Mouse (Mus musculus): Measurements from ENCODE around the gene Cdk9. TPM values are rescaled to one million over a fixed set of nuclear protein-coding genes. Genes with fewer than 3 reads are reported as not detected.
A peak's percentile ranks its signal among the peaks of the same experiment; 100 is the strongest.

Gene Cdk9
- polyA plus RNA-seq (2012; rRNA removed) = 53.9 and 60.7 TPM in 2 replicates
- 36.5 and 42.0 TPM in 2 replicates for polyA plus RNA-seq (2014; fragmentation: Nextera tagmentation; extraction: Ambion mirVana)

- ATAC-seq (ENCODE audit: insufficient read depth) (peak; percentile 81), DNase-seq (ENCODE audit: low read depth in 3 of 3, low spot score in 3 of 3) (peak; percentile 73 to 80 (median 73))
- peak within 1 kb of the TSS; percentile 93 for H3K4me2 ChIP-seq (ENCODE audit: low read depth)
- H3K4me1 ChIP-seq (replicated peaks; ENCODE audit: control insufficient read depth in 2 of 2, insufficient read depth in 2 of 2, low read length in 1 of 2) = peaks cover 12 to 23% of the 10 kb centered on the region in 2 experiments
- peak within 1 kb of the TSS; percentile 57 for H3K27ac ChIP-seq
- peaks cover 26% of the 10 kb centered on the region for H3K36me3 ChIP-seq (replicated peaks; ENCODE audit: control insufficient read depth, insufficient read depth, low read depth)
- H3K27me3 ChIP-seq (ENCODE audit: control insufficient read depth, insufficient read depth, low read length) = no peaks in the 10 kb centered on the region
- TF ChIP-seq CTCF (IDR thresholded peaks at IDR 0.05; ENCODE audit: low read depth) (peak; percentile 100), EP300 (IDR thresholded peaks at IDR 0.05; ENCODE audit: low read depth) (no peak)
- H3K9me3 ChIP-seq (ENCODE audit: control insufficient read depth, low read length) = no peaks in the 10 kb centered on the region
- H3K4me3 ChIP-seq (ENCODE audit: insufficient read depth in 1 of 2, low read depth in 2 of 2, low read length in 2 of 2) = peak within 1 kb of the TSS; percentile 83 to 85
- H3K9ac ChIP-seq (replicated peaks) = peak within 1 kb of the TSS; percentile 83
- WGBS (ENCODE audit: insufficient replicate concordance) = under 1% methylated on average over 47 of the region's 79 CpGs
Measured at GRCm38 (mm10) chr2:32712934-32713817, at the start of gene Cdk9. Cdk9 (minus strand) TSS chr2:32713076.

- Histone ChIP-seq H3K4me3 (ENCODE audit: insufficient read depth in 1 of 2, low read depth in 2 of 2, low read length in 2 of 2) (no peak overlapping the region), H3K9me3 (ENCODE audit: control insufficient read depth, low read length) (no peaks in the 10 kb centered on the region), H3K9ac (replicated peaks) (no peak overlapping the region), H3K4me2 (ENCODE audit: low read depth) (no peak overlapping the region), H3K27me3 (ENCODE audit: control insufficient read depth, insufficient read depth, low read length) (no peaks in the 10 kb centered on the region), H3K27ac (no peak overlapping the region), H3K4me1 (replicated peaks; ENCODE audit: control insufficient read depth in 2 of 2, insufficient read depth in 2 of 2, low read length in 1 of 2) (no peaks in the 10 kb centered on the region), H3K36me3 (replicated peaks; ENCODE audit: control insufficient read depth, insufficient read depth, low read depth) (no peaks in the 10 kb centered on the region)
- 89% methylated on average over 4 of the region's 4 CpGs for WGBS (ENCODE audit: insufficient replicate concordance)
- DNase-seq (ENCODE audit: low read depth in 3 of 3, low spot score in 3 of 3) (no peak), ATAC-seq (ENCODE audit: insufficient read depth) (no peak)
- TF ChIP-seq CTCF (IDR thresholded peaks at IDR 0.05; ENCODE audit: low read depth) (no peak), EP300 (IDR thresholded peaks at IDR 0.05; ENCODE audit: low read depth) (no peak)
Measured at GRCm38 (mm10) chr2:32761859-32762258, 49.0 kb upstream of the Cdk9 start.

GRCm38 (mm10) chr2:32761361-32761760, 48.5 kb upstream of the Cdk9 start:
- Histone ChIP-seq H3K4me1 (replicated peaks; ENCODE audit: control insufficient read depth in 2 of 2, insufficient read depth in 2 of 2, low read length in 1 of 2) (no peaks in the 10 kb centered on the region), H3K4me2 (ENCODE audit: low read depth) (no peak overlapping the region), H3K4me3 (ENCODE audit: insufficient read depth in 1 of 2, low read depth in 2 of 2, low read length in 2 of 2) (no peak overlapping the region), H3K27me3 (ENCODE audit: control insufficient read depth, insufficient read depth, low read length) (no peaks in the 10 kb centered on the region), H3K27ac (no peak overlapping the region), H3K9ac (replicated peaks) (no peak overlapping the region), H3K36me3 (replicated peaks; ENCODE audit: control insufficient read depth, insufficient read depth, low read depth) (no peaks in the 10 kb centered on the region), H3K9me3 (ENCODE audit: control insufficient read depth, low read length) (no peaks in the 10 kb centered on the region)
- WGBS (ENCODE audit: insufficient replicate concordance) = 83% methylated on average over 14 of the region's 14 CpGs
- DNase-seq (ENCODE audit: low read depth in 3 of 3, low spot score in 3 of 3) = no peak
- TF ChIP-seq CTCF (IDR thresholded peaks at IDR 0.05; ENCODE audit: low read depth) (no peak), EP300 (IDR thresholded peaks at IDR 0.05; ENCODE audit: low read depth) (no peak)
- no peak for ATAC-seq (ENCODE audit: insufficient read depth)

- Histone ChIP-seq H3K27ac (no peak overlapping the region), H3K4me2 (ENCODE audit: low read depth) (no peak overlapping the region), H3K9me3 (ENCODE audit: control insufficient read depth, low read length) (no peaks in the 10 kb centered on the region), H3K9ac (replicated peaks) (no peak overlapping the region), H3K36me3 (replicated peaks; ENCODE audit: control insufficient read depth, insufficient read depth, low read depth) (no peaks in the 10 kb centered on the region), H3K27me3 (ENCODE audit: control insufficient read depth, insufficient read depth, low read length) (no peaks in the 10 kb centered on the region), H3K4me3 (ENCODE audit: insufficient read depth in 1 of 2, low read depth in 2 of 2, low read length in 2 of 2) (no peak overlapping the region), H3K4me1 (replicated peaks; ENCODE audit: control insufficient read depth in 2 of 2, insufficient read depth in 2 of 2, low read length in 1 of 2) (no peaks in the 10 kb centered on the region)
- 78% methylated on average over 2 of the region's 2 CpGs for WGBS (ENCODE audit: insufficient replicate concordance)
- no peak for TF ChIP-seq CTCF (IDR thresholded peaks at IDR 0.05; ENCODE audit: low read depth)
- no peak for TF ChIP-seq EP300 (IDR thresholded peaks at IDR 0.05; ENCODE audit: low read depth)
- DNase-seq (ENCODE audit: low read depth in 3 of 3, low spot score in 3 of 3) = no peak
- no peak for ATAC-seq (ENCODE audit: insufficient read depth)
Measured at GRCm38 (mm10) chr2:32759001-32759400, 46.1 kb upstream of the Cdk9 start.

- Histone ChIP-seq H3K9me3 (ENCODE audit: control insufficient read depth, low read length) (no peaks in the 10 kb centered on the region), H3K4me2 (ENCODE audit: low read depth) (no peak overlapping the region), H3K27me3 (ENCODE audit: control insufficient read depth, insufficient read depth, low read length) (no peaks in the 10 kb centered on the region), H3K4me1 (replicated peaks; ENCODE audit: control insufficient read depth in 2 of 2, insufficient read depth in 2 of 2, low read length in 1 of 2) (no peaks in the 10 kb centered on the region), H3K4me3 (ENCODE audit: insufficient read depth in 1 of 2, low read depth in 2 of 2, low read length in 2 of 2) (no peak overlapping the region), H3K36me3 (replicated peaks; ENCODE audit: control insufficient read depth, insufficient read depth, low read depth) (no peaks in the 10 kb centered on the region), H3K27ac (no peak overlapping the region), H3K9ac (replicated peaks) (no peak overlapping the region)
- DNase-seq (ENCODE audit: low read depth in 3 of 3, low spot score in 3 of 3) (no peak), ATAC-seq (ENCODE audit: insufficient read depth) (no peak)
- WGBS (ENCODE audit: insufficient replicate concordance) = 76% methylated on average over 8 of the region's 8 CpGs
- no peak for TF ChIP-seq CTCF (IDR thresholded peaks at IDR 0.05; ENCODE audit: low read depth)
- no peak for TF ChIP-seq EP300 (IDR thresholded peaks at IDR 0.05; ENCODE audit: low read depth)
Measured at GRCm38 (mm10) chr2:32758503-32758902, 45.6 kb upstream of the Cdk9 start.

Measured in liver, embryonic 14.5 days (tissue).